Mouse (Mus musculus): ENCODE results near the gene Tktl2. TPM values are rescaled to one million over a fixed set of nuclear protein-coding genes. Genes with fewer than 3 reads are reported as not detected.

Tktl2 gene
- total and polyA plus RNA-seq, 3 experiments = not detected

- TF ChIP-seq USF2 (IDR thresholded peaks at IDR 0.05; ENCODE audit: borderline replicate concordance in 1 of 2, insufficient read depth in 1 of 2, low read depth in 1 of 2, low read length in 2 of 2) (no peak), UBTF (IDR thresholded peaks at IDR 0.05; ENCODE audit: borderline replicate concordance, insufficient read depth, low read depth, low read length) (no peak)
These were observed 25.3 kb upstream of the Tktl2 start, which contains the start of gene Tma16 (continued) for GRCm38 (mm10) chr8:66486084-66486763.

DNA sequence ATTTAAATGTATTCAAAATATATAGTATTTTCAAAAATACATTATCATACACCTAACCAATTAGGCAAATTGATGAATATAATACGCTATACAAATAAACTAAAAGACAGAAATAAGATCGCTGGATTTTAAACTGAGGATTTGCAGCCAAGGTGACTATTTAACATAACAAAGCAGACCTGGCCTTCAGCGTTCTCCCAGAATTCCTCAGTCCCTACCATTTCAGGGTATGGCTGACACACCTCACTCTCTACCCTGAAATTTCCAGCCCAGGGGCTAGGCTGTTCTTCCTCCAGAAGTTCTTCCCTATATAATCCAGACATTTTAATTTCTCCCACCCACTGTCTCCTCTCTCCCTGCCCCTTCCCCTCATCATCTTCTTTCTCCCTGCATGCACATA is 23.0 kb upstream of the Tktl2 start:
- Histone ChIP-seq H3K4me1 (ENCODE audit: control insufficient read depth in 1 of 2, insufficient read depth in 2 of 2, low read length in 2 of 2) (peaks cover 4 to 10% of the 10 kb centered on the region in 2 experiments; a peak in 3 of 4 replicates), H3K36me3 (ENCODE audit: control insufficient read depth in 1 of 2, insufficient read depth in 2 of 2, low read length in 2 of 2) (peaks cover 5 to 26% of the 10 kb centered on the region in 2 experiments), H3K9me3 (replicated peaks; ENCODE audit: insufficient read depth, low read length) (no peaks in the 10 kb centered on the region), H3K27ac (ENCODE audit: control insufficient read depth, low read depth, low read length) (no peak overlapping the region), H3K27me3 (ENCODE audit: control insufficient read depth in 1 of 2, insufficient read depth in 2 of 2, low read length in 2 of 2) (no peaks in the 10 kb centered on the region), H3K4me3 (ENCODE audit: control insufficient read depth in 1 of 2, insufficient read depth in 1 of 2, low read depth in 2 of 2, low read length in 2 of 2) (no peak overlapping the region), H3K9ac (ENCODE audit: control insufficient read depth, low read depth, low read length, poor library complexity, severe bottlenecking) (no peak overlapping the region), H3K79me2 (ENCODE audit: control insufficient read depth, insufficient read depth, low read length, poor library complexity) (peaks cover 23% of the 10 kb centered on the region)
- no peak for DNase-seq (ENCODE audit: low read depth, low spot score)
- no peak for TF ChIP-seq MYC (IDR thresholded peaks at IDR 0.05; ENCODE audit: low read depth, low read length)
- TF ChIP-seq MEF2A (IDR thresholded peaks at IDR 0.05; ENCODE audit: extremely low read depth, insufficient replicate concordance, low read depth, low read length, poor library complexity, severe bottlenecking) = no peak
- no peak for TF ChIP-seq POLR2AphosphoS5 (IDR thresholded peaks at IDR 0.05; ENCODE audit: borderline replicate concordance, low read depth, low read length)
- no peak for TF ChIP-seq RCOR1 (IDR thresholded peaks at IDR 0.05; ENCODE audit: low read depth, low read length)
- no peak for TF ChIP-seq USF1 (IDR thresholded peaks at IDR 0.05; ENCODE audit: low read depth, low read length)
- no peak for TF ChIP-seq MYB (IDR thresholded peaks at IDR 0.05; ENCODE audit: low read depth, low read length)
- no peak for TF ChIP-seq ETS1 (IDR thresholded peaks at IDR 0.05; ENCODE audit: low read depth, low read length)
- no peak for TF ChIP-seq MAX (IDR thresholded peaks at IDR 0.05; ENCODE audit: low read length)

DNA sequence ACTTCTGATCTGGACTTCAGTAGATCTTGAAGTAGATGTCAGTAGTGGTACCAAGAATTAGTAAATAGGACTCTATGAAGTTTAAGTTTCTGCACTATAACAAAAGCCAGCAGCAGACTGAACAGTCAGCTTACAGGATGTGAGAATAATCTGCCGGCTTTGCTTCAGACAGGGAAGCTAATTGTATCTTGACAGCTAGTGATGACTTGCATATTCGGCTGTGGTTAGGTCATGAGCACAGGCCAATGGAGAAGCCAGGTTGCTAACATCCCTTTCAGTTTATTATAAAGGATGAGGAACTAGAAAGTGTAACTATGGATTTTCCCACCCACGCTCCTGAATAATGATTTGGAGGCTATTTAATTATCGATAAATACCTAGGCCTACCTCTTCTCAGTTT is 20.9 kb upstream of the Tktl2 start:
- Histone ChIP-seq H3K79me2 (ENCODE audit: control insufficient read depth, insufficient read depth, low read length, poor library complexity) (peaks cover 8% of the 10 kb centered on the region), H3K9ac (ENCODE audit: control insufficient read depth, low read depth, low read length, poor library complexity, severe bottlenecking) (no peak overlapping the region), H3K27me3 (ENCODE audit: control insufficient read depth in 1 of 2, insufficient read depth in 2 of 2, low read length in 2 of 2) (no peaks in the 10 kb centered on the region), H3K4me1 (ENCODE audit: control insufficient read depth in 1 of 2, insufficient read depth in 2 of 2, low read length in 2 of 2) (peaks cover 4 to 9% of the 10 kb centered on the region in 2 experiments; a peak in 3 of 4 replicates), H3K9me3 (replicated peaks; ENCODE audit: insufficient read depth, low read length) (no peaks in the 10 kb centered on the region), H3K4me3 (ENCODE audit: control insufficient read depth in 1 of 2, insufficient read depth in 1 of 2, low read depth in 2 of 2, low read length in 2 of 2) (no peak overlapping the region), H3K36me3 (ENCODE audit: control insufficient read depth in 1 of 2, insufficient read depth in 2 of 2, low read length in 2 of 2) (peaks cover 0 to 13% of the 10 kb centered on the region in 2 experiments; a peak in 2 of 4 replicates), H3K27ac (ENCODE audit: control insufficient read depth, low read depth, low read length) (peak overlapping the region; percentile 55; the same call in 1 of the 2 replicates)
- TF ChIP-seq ETS1 (IDR thresholded peaks at IDR 0.05; ENCODE audit: low read depth, low read length) = peak; percentile 50; the same call in 1 of the 2 replicates
- peak; percentile 53; the same call in 1 of the 2 replicates for TF ChIP-seq TBP (IDR thresholded peaks at IDR 0.05; ENCODE audit: low read depth, low read length)
- TF ChIP-seq SIN3A (IDR thresholded peaks at IDR 0.05; ENCODE audit: low read length) = peak; percentile 62; the same call in 1 of the 2 replicates
- no peak; the same call in 1 of the 2 replicates for TF ChIP-seq NELFE (IDR thresholded peaks at IDR 0.05; ENCODE audit: low read depth, low read length)
- TF ChIP-seq EP300 (IDR thresholded peaks at IDR 0.05; ENCODE audit: low read depth in 1 of 2, low read length in 2 of 2) = peak; percentile 21 to 33; a peak in 2 of 4 replicates
- TF ChIP-seq ZMIZ1 (IDR thresholded peaks at IDR 0.05; ENCODE audit: low read depth, low read length) = no peak
- no peak for TF ChIP-seq POLR2AphosphoS5 (IDR thresholded peaks at IDR 0.05; ENCODE audit: borderline replicate concordance, low read depth, low read length)
- DNase-seq (ENCODE audit: low read depth, low spot score) = peak; percentile 86
